Mouse (Mus musculus): ENCODE measurements around the gene Trip11. TPM values are rescaled to one million over a fixed set of nuclear protein-coding genes. Genes with fewer than 3 reads are reported as not detected.
"Not testable (repeated sequence)": the region's sequence is repeated elsewhere in the genome, so short reads cannot be mapped to it uniquely, and the experiment has no call there.

The Trip11 gene
- polyA plus RNA-seq (2014; fragmentation: Nextera tagmentation; extraction: Ambion mirVana), result 15.6 and 28.1 TPM in 2 replicates

DNA sequence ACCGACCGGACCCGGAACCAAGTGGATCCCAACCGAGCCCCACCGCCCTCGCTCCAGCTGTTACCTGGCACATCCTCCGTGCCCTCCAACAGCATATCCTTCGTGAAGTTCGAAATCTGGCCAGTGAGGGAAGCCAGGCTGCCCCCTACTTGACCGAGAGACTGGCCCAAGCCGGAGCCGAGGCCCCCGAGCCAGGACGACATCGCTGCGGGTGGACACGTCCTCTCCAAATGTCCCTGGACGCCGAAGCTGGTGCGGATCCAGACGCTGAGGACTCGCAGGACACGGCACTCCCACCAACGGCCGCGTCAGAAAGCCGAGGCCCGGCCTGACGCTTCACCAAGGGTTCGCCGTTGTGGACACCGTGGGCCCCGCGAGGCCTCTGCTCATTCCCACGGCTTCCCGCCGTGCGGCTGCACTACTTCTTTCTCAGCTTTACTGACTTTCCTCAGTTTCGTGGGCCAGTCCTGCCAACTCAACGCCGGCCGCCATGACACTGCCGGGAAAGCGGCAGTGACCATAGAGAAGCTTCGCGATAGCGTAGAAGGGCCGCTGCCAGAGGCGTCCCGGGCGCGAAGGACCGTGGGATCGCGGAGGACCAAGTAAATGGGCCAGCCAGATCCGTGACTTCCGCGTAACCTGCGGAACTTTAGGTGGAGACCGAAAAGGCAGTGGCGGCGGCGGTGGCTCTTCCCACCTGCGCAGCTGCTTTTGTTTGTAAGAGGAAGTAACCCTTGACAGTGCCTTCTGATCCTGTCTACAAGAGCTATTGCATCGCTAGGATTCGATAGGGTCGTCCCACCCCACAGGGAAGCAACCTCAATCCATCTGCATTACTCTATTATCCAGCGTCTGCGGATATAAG is at the start of gene Trip11:
Gene Trip11, minus strand, starts transcription at position 642 of the 865 bp plus-strand sequence.
- peak within 1 kb of the TSS; percentile 56 for H3K4me2 ChIP-seq (replicated peaks; ENCODE audit: low read depth, low read length)
- under 1% methylated on average over 68 of the region's 69 CpGs for WGBS
- peak within 1 kb of the TSS; percentile 54; the same call in 1 of the 2 replicates for H3K27ac ChIP-seq (ENCODE audit: low read depth, low read length)
- no peaks in the 10 kb centered on the region for H3K27me3 ChIP-seq (ENCODE audit: control insufficient read depth, insufficient read depth, low read length)
- H3K9me3 ChIP-seq (ENCODE audit: control insufficient read depth, low read length), result no peaks in the 10 kb centered on the region
- peak within 1 kb of the TSS; percentile 91 for H3K4me3 ChIP-seq (ENCODE audit: low read depth, low read length)
- peak; percentile 87 for DNase-seq (ENCODE audit: low spot score)
- H3K9ac ChIP-seq (ENCODE audit: low read depth, low read length), result peak within 1 kb of the TSS; percentile 85
- ATAC-seq (ENCODE audit: low FRiP score), result peak; percentile 95
- H3K4me1 ChIP-seq (replicated peaks; ENCODE audit: control insufficient read depth, insufficient read depth, low read length), result 0 out of 2 replicates have a peak, but pooled peaks cover 2% of the 10 kb centered on the region
- H3K36me3 ChIP-seq (ENCODE audit: control insufficient read depth, insufficient read depth, low read length), result no peaks in the 10 kb centered on the region

DNA sequence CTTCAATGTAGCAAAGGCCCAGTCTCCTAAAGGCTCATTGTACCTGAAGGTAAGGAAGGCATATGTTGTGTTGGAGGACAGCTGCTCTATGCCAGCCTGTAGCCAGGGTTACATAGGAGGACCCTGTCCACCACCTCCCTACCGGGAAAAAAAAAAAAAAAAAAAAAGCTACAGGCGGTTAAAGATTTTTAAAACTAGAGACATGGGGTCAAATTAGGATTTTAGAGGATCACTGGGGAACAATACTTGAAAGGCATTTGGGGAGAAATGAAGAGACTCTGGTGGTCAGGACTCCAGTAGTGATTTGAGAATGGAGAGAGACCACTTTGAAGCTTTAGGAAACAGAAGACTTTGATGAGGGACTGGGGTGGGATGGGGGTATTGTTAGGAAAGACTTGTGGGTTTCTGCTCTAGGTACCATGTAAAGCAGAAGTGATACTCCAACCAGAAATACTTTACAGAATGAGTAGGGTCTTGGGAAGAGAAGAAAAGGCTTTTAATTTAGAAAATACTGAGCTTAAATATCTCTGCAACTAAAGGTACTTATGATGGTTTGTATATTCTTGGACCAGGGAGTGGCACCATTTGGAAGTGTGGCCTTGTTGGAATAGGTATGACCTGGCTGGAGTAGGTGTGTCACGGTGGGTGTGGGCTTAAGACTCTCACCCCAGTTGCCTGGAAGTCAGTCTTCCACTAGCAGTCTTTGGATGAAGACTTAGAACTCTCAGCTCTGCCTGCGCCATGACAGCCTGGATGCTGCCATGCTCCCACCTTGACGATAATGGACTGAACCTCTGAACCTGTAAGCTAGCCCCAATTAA is 46.1 kb upstream of the Trip11 start:
- ATAC-seq (ENCODE audit: low FRiP score); H3K9ac ChIP-seq (ENCODE audit: low read depth, low read length); H3K27ac ChIP-seq (ENCODE audit: low read depth, low read length); H3K27me3 ChIP-seq (ENCODE audit: control insufficient read depth, insufficient read depth, low read length); H3K9me3 ChIP-seq (ENCODE audit: control insufficient read depth, low read length); H3K4me2 ChIP-seq (replicated peaks; ENCODE audit: low read depth, low read length); DNase-seq (ENCODE audit: low spot score); H3K4me3 ChIP-seq (ENCODE audit: low read depth, low read length); H3K36me3 ChIP-seq (ENCODE audit: control insufficient read depth, insufficient read depth, low read length); H3K4me1 ChIP-seq (replicated peaks; ENCODE audit: control insufficient read depth, insufficient read depth, low read length): not testable (repeated sequence)
- WGBS, result 90% methylated on average over 5 of the region's 5 CpGs

DNA sequence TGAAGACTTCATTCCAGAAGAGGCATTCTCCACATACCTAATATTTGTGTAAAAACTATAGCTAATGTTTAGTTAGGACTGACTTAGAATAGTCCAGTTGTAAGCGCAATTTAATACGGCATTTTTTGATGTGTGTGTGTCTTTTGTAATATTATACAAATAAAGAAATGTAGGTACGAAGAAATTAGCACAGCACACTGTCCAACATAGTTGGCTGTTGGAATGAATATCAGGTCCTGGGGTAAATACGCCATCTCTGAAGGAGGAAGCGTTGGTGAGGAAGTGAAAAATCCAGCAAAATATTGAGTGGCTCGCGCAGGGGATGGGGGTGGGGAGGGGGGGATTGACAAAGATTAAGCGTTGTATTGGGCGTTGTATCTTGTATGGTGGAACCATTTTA is 45.5 kb upstream of the Trip11 start:
- H3K27ac ChIP-seq (ENCODE audit: low read depth, low read length), result no peak overlapping the region
- H3K36me3 ChIP-seq (ENCODE audit: control insufficient read depth, insufficient read depth, low read length), result no peaks in the 10 kb centered on the region
- ATAC-seq (ENCODE audit: low FRiP score) (no peak; the same call in 1 of the 2 replicates), DNase-seq (ENCODE audit: low spot score) (no peak)
- no peaks in the 10 kb centered on the region for H3K9me3 ChIP-seq (ENCODE audit: control insufficient read depth, low read length)
- no peaks in the 10 kb centered on the region for H3K4me1 ChIP-seq (replicated peaks; ENCODE audit: control insufficient read depth, insufficient read depth, low read length)
- no peak overlapping the region; the same call in 1 of the 2 replicates for H3K4me2 ChIP-seq (replicated peaks; ENCODE audit: low read depth, low read length)
- no peaks in the 10 kb centered on the region for H3K27me3 ChIP-seq (ENCODE audit: control insufficient read depth, insufficient read depth, low read length)
- 0 out of 2 replicates have a peak overlapping the region, but pooled peaks have one; percentile 86 for H3K4me3 ChIP-seq (ENCODE audit: low read depth, low read length)
- WGBS, result 65% methylated on average over 9 of the region's 9 CpGs
- H3K9ac ChIP-seq (ENCODE audit: low read depth, low read length), result no peak overlapping the region

DNA sequence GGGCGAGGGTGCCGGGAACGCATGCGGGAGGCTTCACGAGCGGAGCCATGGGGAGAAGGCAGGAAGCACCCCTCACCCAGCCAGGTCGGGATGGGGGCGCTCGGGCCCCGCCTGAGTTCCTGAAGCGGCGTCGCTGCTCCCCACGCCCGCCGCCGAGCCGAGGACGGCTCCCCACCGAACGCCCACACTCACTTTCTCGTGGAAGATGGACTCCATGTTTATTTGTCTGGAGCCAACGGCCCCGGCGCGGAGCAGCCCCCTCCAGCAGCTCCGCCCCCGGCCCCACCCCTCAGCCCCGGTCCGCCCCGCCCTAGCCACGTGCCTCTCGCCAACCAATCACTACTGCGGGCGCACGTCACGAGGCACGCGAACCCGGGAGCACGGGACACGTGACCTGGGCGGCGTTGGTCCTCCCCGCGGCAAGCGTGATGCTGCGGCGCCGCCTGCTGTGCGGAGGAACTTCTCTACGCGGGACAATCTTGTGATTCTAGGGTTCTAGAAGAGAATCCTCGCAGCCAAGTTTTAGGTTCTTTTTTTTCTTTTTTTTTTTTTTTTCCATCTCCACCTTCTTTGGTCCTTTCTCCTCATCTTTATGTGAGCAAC is 45.0 kb upstream of the Trip11 start, which contains the start of gene Atxn3:
Gene Atxn3, minus strand, starts transcription at position 305 of the 603 bp plus-strand sequence.
- ATAC-seq (ENCODE audit: low FRiP score) (peak; percentile 100), DNase-seq (ENCODE audit: low spot score) (peak; percentile 95)
- H3K4me2 ChIP-seq (replicated peaks; ENCODE audit: low read depth, low read length), result peak within 1 kb of the TSS; percentile 54
- no peaks in the 10 kb centered on the region for H3K9me3 ChIP-seq (ENCODE audit: control insufficient read depth, low read length)
- peak within 1 kb of the TSS; percentile 59; the same call in 1 of the 2 replicates for H3K27ac ChIP-seq (ENCODE audit: low read depth, low read length)
- H3K27me3 ChIP-seq (ENCODE audit: control insufficient read depth, insufficient read depth, low read length), result no peaks in the 10 kb centered on the region
- no peaks in the 10 kb centered on the region for H3K36me3 ChIP-seq (ENCODE audit: control insufficient read depth, insufficient read depth, low read length)
- H3K4me1 ChIP-seq (replicated peaks; ENCODE audit: control insufficient read depth, insufficient read depth, low read length), result no peaks in the 10 kb centered on the region
- H3K4me3 ChIP-seq (ENCODE audit: low read depth, low read length), result peak within 1 kb of the TSS; percentile 86
- H3K9ac ChIP-seq (ENCODE audit: low read depth, low read length), result peak within 1 kb of the TSS; percentile 93
- WGBS, result under 1% methylated on average over 50 of the region's 54 CpGs

DNA sequence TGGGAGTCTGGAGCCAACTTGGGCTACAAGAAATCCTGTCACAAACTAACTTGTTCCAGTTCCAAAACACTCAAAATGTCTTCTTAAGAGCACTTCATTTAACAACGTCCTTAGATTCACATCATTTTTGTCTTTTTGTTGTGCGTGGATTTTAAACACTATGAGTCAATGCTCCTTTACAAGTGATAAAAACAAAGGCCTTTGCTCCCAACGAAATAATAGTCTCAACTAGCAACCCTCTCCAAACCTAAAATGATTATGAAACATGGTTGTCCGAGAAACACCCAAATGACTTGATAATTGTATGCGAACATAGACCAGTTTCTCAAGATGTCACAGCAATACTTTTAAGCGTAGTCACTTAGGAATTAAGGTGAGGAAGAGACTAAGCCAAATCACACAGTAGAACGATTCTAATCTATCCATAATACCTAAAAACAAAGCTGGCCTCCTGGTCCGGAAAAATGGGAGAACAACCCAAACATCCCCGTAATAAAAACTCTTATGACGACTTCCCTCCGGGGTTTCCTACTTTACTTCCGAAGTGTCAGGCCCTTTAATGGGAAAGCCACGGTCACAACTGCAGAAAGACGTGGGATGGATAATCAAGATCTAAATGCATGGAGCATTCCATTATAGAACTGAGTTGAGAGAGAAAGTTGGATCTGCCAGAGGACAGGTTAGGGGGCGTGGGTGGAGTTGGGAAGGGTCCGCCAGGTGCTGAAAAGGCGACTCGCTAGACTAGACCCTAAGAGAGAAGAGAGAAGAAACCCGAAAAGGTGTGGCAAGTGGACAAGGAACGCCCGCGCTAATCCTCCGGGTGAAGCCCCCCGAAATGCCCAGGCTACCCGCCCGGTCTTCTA is 44.2 kb upstream of the Trip11 start:
- Histone ChIP-seq H3K9ac (ENCODE audit: low read depth, low read length) (peak overlapping the region; percentile 93), H3K4me2 (replicated peaks; ENCODE audit: low read depth, low read length) (peak overlapping the region; percentile 54), H3K36me3 (ENCODE audit: control insufficient read depth, insufficient read depth, low read length) (no peaks in the 10 kb centered on the region), H3K27ac (ENCODE audit: low read depth, low read length) (peak overlapping the region; percentile 59; the same call in 1 of the 2 replicates), H3K4me3 (ENCODE audit: low read depth, low read length) (peak overlapping the region; percentile 86), H3K27me3 (ENCODE audit: control insufficient read depth, insufficient read depth, low read length) (no peaks in the 10 kb centered on the region), H3K4me1 (replicated peaks; ENCODE audit: control insufficient read depth, insufficient read depth, low read length) (no peaks in the 10 kb centered on the region), H3K9me3 (ENCODE audit: control insufficient read depth, low read length) (no peaks in the 10 kb centered on the region)
- DNase-seq (ENCODE audit: low spot score) (peak; percentile 6), ATAC-seq (ENCODE audit: low FRiP score) (no peak; the same call in 1 of the 2 replicates)
- WGBS, result 14% methylated on average over 24 of the region's 26 CpGs

DNA sequence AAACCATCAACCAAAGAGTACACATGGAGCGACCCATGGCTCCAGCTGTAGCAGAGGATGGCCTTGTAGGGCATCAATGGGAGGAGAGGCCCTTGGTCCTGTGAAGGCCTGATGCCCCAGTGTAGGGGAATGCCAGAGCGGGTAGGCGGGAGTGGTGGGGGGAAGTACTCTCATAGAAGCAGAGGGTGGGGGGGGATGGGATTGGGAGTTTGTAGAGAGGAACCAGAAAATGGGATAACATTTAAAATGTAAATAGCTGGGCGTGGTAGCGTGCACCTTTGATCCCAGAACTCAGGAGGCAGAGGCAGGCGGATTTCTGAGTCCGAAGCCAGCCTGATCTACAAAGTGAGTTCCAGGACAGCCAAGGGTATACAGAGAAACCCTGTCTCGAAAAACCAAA is 42.8 kb upstream of the Trip11 start:
- not testable (repeated sequence) for H3K4me3 ChIP-seq (ENCODE audit: low read depth, low read length); H3K27me3 ChIP-seq (ENCODE audit: control insufficient read depth, insufficient read depth, low read length); H3K4me2 ChIP-seq (replicated peaks; ENCODE audit: low read depth, low read length); ATAC-seq (ENCODE audit: low FRiP score); H3K27ac ChIP-seq (ENCODE audit: low read depth, low read length); H3K9ac ChIP-seq (ENCODE audit: low read depth, low read length); H3K9me3 ChIP-seq (ENCODE audit: control insufficient read depth, low read length); H3K4me1 ChIP-seq (replicated peaks; ENCODE audit: control insufficient read depth, insufficient read depth, low read length); H3K36me3 ChIP-seq (ENCODE audit: control insufficient read depth, insufficient read depth, low read length); DNase-seq (ENCODE audit: low spot score)
- 96% methylated on average over 8 of the region's 8 CpGs for WGBS

DNA sequence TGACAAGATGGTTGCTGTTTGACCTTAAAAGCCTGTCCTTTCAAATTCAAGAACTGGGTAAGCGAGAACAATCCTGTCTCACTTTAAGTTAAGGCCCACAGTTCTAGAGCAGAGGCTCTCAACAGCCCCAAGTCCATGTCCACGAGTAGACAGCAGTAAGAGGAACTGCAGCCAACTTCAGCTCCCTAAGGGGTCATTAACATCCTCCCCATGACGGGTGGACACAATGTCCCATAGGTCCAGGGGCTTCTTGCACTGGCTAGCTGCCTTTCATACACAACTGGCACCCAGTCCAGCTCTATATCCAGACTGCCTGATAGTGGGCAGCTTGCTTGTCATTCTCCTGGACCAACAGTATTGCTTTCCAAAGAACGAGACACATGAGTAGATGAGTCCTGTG is 35.7 kb upstream of the Trip11 start:
- DNase-seq (ENCODE audit: low spot score) (no peak), ATAC-seq (ENCODE audit: low FRiP score) (no peak)
- H3K4me2 ChIP-seq (replicated peaks; ENCODE audit: low read depth, low read length), result no peak overlapping the region
- WGBS, result 89% methylated on average over 4 of the region's 4 CpGs
- no peak overlapping the region for H3K9ac ChIP-seq (ENCODE audit: low read depth, low read length)
- no peak overlapping the region for H3K27ac ChIP-seq (ENCODE audit: low read depth, low read length)
- H3K4me1 ChIP-seq (replicated peaks; ENCODE audit: control insufficient read depth, insufficient read depth, low read length), result no peaks in the 10 kb centered on the region
- H3K27me3 ChIP-seq (ENCODE audit: control insufficient read depth, insufficient read depth, low read length), result no peaks in the 10 kb centered on the region
- H3K4me3 ChIP-seq (ENCODE audit: low read depth, low read length), result no peak overlapping the region
- H3K36me3 ChIP-seq (ENCODE audit: control insufficient read depth, insufficient read depth, low read length), result peaks cover 4% of the 10 kb centered on the region
- H3K9me3 ChIP-seq (ENCODE audit: control insufficient read depth, low read length), result no peaks in the 10 kb centered on the region

Data from hindbrain, embryonic 11.5 days (tissue).